Comparison of ENCODE assay signal across 9 mouse cellular contexts in the genomic region with DNA sequence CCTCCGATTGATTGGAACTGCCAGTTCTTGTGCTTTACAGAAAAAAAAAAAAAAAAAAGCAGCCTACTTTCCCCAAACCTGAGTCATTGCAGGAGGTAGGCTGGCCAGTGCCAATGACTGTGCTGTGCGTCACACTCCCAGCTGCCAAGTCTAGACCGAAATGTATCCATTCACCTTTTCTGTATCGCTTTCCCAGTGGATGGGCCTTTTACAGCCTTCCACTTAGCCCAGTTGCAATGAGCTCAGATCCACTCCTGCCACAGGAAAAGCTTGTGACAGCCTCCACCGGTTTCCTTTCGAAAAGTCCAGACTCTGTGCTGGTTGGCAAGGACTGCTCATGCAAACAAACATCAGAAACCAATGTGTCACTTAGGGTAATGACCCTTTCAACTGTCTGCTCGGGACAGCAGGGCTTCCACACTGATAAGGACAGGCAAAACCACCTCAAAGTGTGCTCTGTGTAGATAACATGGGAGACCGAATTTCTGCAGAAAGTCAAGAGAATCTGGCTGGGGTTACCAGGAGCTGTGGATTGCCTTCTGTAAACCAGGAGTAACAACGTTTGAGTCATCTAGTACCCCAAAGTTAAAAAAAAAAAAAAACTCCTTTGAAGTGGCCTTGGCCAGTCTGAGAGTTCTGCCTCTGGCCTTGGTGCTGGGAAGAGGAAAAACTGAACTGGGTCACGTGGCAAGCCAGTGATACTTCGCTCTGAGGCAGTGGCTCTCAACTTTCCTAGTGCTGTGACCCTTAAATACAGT. TPM values are rescaled to one million over a fixed set of nuclear protein-coding genes. Genes with fewer than 3 reads are reported as not detected.
DNase-seq lines count a peak whose midpoint lies in the region; ATAC-seq and TF ChIP-seq lines count a peak whose summit lies in the region.
"Had no signal": no experiment of that assay in that cellular context is flagged by ENCODE, and none has a peak within 500 bp of the region (broad histone marks: within the 10 kb centered on the region; RNA-seq: fewer than 3 reads in every experiment).

No protein-coding gene starts in this region.

- no peak for TF ChIP-seq EP300 in stomach, postnatal 0 days (optimal IDR thresholded peaks at IDR 0.05)

- no peaks in the 10 kb centered on the region for H3K4me1 ChIP-seq in stomach, postnatal 0 days (replicated peaks; ENCODE audit: control insufficient read depth, insufficient read depth)

- no peaks in the 10 kb centered on the region for H3K9me3 ChIP-seq in stomach, postnatal 0 days (ENCODE audit: control insufficient read depth, low read length)

- H3K4me3 ChIP-seq in stomach, postnatal 0 days (ENCODE audit: low read depth, low read length): no peak overlapping the region

- H3K9ac ChIP-seq in stomach, postnatal 0 days (ENCODE audit: low read length): no peak overlapping the region

- no peak for TF ChIP-seq CTCF in stomach, postnatal 0 days (IDR thresholded peaks at IDR 0.05; ENCODE audit: low read depth)

- peak; percentile 52 to 63 for DNase-seq in frontal cortex, postnatal 36 days (ENCODE audit: low spot score in 2 of 2)
- DNase-seq in frontal cortex, postnatal 25 days (ENCODE audit: low spot score in 2 of 2): no peak
- peak; percentile 69 to 75 for DNase-seq in right cerebral cortex, adult 2 months (ENCODE audit: low spot score in 2 of 2)
- DNase-seq in right cerebral cortex, postnatal 4 days: no peak
- DNase-seq in left cerebral cortex, postnatal 36 days (ENCODE audit: low spot score in 2 of 2): peak; percentile 66 to 68
- DNase-seq in stomach, postnatal 0 days (ENCODE audit: low spot score): no peak
- no peak for DNase-seq in natural killer cell, adult 2 months (ENCODE audit: low spot score in 2 of 2)
- no peak for DNase-seq in kidney, postnatal 36 days
- DNase-seq: kidney, postnatal 10 days had no signal

- no peaks in the 10 kb centered on the region for H3K27me3 ChIP-seq in stomach, postnatal 0 days (ENCODE audit: control insufficient read depth, insufficient read depth, low read length)

- no peak overlapping the region for H3K4me2 ChIP-seq in stomach, postnatal 0 days (replicated peaks; ENCODE audit: low read depth)

- intact Hi-C loops in left cerebral cortex, postnatal 36 days (cut with DNase I): no loop called here

- H3K36me3 ChIP-seq in stomach, postnatal 0 days (ENCODE audit: control insufficient read depth, insufficient read depth, low read length): no peaks in the 10 kb centered on the region

- 0 out of 2 replicates have a peak, but pooled peaks have one; percentile 30 for ATAC-seq in stomach, postnatal 0 days (ENCODE audit: low FRiP score, low TSS enrichment)

- no peak overlapping the region for H3K27ac ChIP-seq in stomach, postnatal 0 days (replicated peaks)

- 55% methylated on average over 11 of the region's 11 CpGs for WGBS in stomach, postnatal 0 days

RNA-seq across cellular contexts. Expression of a gene that starts 12.0 kb away (rescaled TPM):
- 10 to 100 TPM in 1 of 2 experiments, 1 to 10 TPM in 1; 8.1 to 14.0 TPM for total RNA-seq in left cerebral cortex, postnatal 36 days (2021)
- 1.4 TPM in 2 replicates for polyA plus RNA-seq in stomach, postnatal 0 days (2015; fragmentation: Nextera tagmentation; extraction: Ambion mirVana)

RNA-seq across cellular contexts. Expression of a gene that starts 26.8 kb away (rescaled TPM):
- total RNA-seq in left cerebral cortex, postnatal 36 days (2021): 10 to 100 TPM; 31.6 to 38.6 TPM
- 36.3 and 38.8 TPM in 2 replicates for polyA plus RNA-seq in stomach, postnatal 0 days (2015; fragmentation: Nextera tagmentation; extraction: Ambion mirVana)

RNA-seq across cellular contexts. Expression of a gene that starts 28.5 kb away (rescaled TPM):
- 10 to 100 TPM; 26.3 to 30.7 TPM for total RNA-seq in left cerebral cortex, postnatal 36 days (2021)
- 34.6 and 35.4 TPM in 2 replicates for polyA plus RNA-seq in stomach, postnatal 0 days (2015; fragmentation: Nextera tagmentation; extraction: Ambion mirVana)

Comparison
In these comparisons a context has a peak if more than half of its experiments do, and no peak if none do; other contexts are left out.
1. DNase-seq: peak in frontal cortex, postnatal 36 days (2 of 2), right cerebral cortex, adult 2 months (2 of 2) and left cerebral cortex, postnatal 36 days (2 of 2); none in frontal cortex, postnatal 25 days (0 of 2), right cerebral cortex, postnatal 4 days (single experiment), stomach, postnatal 0 days (single experiment), natural killer cell, adult 2 months (0 of 2) and kidney, postnatal 36 days (0 of 2).